Mouse (Mus musculus) right cerebral cortex, postnatal 10 days (tissue): ENCODE measurements around the gene Ranbp9.

ENCODE experiments used
- DNase-seq, 2 experiments: peaks; one replicate each; pipeline ENCODE4 v3.0.0; 2021; ENCODE audit warnings: low spot score in 2 of 2

Gene Ranbp9

DNA sequence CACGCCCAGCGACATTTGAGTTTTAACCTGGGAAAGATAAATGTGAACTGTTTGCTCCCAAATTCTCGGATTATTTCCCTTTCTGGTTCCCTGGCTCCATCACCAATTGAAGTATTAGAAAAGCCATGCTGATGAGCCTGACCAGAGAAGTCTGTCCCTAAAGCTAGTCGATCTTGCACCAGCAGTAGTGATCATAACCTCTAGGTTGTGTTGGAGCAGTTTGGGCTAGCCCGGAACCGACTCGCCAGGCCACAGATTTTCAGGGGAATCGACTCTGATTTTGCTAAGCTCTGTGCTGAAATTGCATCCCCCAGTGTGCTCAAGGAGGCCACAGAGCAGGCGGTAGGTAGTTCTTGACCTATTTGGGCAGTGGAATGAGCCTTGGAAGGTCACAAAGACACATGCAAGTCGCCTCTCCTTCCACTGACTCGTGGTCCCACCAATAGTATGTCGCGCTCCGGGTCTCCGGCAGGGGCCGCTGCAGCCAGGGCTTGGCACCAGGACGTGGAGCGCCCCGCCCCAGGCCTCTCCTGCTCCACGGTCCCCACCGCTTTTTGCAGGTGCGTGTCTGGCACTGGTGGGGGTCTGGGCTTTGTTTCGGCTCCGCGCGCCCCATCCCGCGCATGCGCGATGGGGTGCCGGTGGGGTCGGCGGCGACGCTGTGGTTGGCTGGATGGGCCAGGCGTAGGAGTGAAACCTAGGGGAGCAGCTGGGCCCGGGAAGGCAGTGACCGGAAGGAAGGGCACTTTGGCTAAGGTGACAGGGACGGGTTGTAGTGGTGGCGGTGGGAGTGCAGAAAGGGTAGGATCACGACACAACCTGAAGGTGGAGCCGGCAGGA, 115.9 kb downstream of the Ranbp9 start, which contains the start of gene Sirt5:
TSS of gene Sirt5 (plus strand) at position 512 of the 840 bp plus-strand sequence.
- DNase-seq, result peak; percentile 89

DNA sequence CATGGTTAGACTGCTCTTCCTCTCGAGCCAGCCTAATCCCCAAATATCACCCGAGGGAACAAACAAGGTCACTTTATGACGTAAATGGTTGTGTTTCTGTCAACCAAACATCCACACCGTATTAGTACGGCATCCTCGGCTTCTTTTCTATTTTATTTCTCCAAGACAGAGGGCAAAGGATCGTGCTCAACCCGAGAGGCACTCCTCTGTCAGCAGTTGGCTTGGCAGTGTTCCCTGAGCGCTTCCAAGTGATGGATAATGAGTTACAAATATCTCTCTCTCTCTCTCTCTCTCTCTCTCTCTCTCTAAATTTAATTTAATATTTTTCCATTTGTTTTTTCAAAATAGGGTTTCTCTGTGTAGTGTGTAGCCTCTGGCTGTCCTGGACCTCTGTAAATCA, 118.7 kb downstream of the Ranbp9 start:
- DNase-seq, result no peak

DNA sequence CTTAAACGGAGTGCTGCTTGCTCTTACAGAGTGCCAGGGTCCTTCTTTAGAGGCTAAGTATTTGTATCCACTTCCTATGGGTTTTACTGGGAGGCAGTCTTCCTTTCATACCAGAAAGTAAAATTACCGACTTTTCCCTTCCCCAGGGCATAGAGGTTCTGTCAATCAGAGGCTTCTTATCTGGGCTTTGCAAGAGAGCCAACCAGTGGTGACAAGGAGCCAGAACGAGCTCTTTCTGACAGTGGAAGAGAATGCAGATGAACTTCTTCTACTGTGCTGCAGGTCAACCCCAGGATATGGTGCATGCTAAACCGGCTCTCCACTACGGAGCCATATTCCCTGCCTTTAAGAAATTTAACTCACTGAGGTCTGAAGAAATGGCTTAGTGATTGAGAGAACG, 120.5 kb downstream of the Ranbp9 start:
- no peak for DNase-seq

DNA sequence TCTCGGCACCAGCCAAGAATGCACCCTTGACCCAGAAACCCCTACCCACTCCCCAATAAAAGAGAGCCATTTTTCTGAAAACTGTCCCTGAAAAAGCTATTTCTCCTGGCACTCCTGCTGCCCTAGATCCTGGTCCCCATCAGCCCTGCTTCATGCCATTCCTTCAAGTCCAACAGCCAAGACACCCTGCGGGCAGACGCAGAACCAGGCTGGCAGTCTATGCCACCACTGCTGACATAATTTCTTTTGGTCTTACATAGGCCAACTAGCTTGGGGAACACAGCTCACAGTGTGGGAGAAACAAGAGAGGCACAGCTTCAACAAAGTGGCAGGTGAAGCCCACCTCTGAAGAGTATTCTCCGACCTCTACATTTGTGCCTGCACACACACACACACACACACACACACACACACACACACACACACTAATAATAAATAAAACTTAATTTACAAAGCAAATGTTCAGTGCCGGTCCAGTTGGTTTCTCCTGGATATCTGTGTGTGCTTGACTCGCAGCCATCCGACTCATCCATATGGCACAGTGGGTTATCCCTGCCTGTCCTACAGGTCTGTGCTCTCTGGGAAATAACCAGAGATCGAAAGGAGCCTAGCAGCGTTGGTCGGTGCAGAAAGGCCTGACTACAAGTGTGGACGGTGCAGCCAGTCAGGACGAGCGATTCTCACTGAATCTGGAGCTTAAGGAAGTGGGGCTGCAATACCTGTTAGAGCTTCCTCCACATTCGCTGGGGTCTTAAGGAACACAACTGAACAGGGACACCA, 124.5 kb downstream of the Ranbp9 start:
- DNase-seq, result no peak

DNA sequence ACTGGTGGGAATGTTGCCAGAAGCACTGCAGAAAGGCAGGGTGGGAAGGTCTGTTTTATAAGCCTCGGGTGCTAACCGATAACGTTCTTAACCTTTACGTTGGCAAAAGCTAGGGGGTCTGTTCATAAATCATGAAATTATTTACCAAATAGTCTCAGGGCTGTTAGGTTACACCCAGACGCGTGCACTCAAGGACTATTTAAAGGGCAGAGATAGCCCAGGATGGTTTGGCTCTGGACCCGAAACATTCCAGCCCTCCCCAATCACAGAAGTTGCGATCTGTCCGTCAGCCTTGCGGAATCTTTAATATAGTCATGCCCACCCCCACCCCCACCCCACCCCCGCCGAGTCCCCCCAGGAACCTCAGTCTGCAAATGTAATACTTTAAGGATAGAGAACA, 126.7 kb downstream of the Ranbp9 start:
- DNase-seq, result no peak

DNA sequence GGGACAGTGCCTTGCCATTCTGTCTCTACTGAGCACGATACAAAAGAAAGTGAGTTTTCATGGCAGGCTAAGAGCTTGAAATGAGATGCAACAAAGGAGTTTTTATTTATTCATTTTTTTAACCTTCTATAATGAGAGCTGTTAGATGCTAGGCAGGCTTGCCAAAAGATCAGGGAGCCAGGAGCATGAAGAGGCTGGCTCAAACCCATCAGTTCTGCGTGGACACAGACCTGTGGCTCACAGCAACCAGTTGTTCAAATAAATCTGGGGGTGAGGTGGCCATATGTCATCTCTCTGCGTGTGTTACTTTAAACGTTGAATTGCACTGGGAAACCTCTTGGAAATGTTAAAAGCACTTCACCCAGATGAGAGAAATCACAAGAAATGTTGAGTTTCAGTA, 127.7 kb downstream of the Ranbp9 start:
- no peak for DNase-seq
